Mouse (Mus musculus) retina, postnatal 7 days (tissue): ENCODE results near the gene Tnc.

ENCODE experiments used
- DNase-seq: peaks from one replicate; pipeline ENCODE4 v3.0.0-alpha.2; 2012; ENCODE audit warnings: low read depth, low spot score

Gene Tnc

DNA sequence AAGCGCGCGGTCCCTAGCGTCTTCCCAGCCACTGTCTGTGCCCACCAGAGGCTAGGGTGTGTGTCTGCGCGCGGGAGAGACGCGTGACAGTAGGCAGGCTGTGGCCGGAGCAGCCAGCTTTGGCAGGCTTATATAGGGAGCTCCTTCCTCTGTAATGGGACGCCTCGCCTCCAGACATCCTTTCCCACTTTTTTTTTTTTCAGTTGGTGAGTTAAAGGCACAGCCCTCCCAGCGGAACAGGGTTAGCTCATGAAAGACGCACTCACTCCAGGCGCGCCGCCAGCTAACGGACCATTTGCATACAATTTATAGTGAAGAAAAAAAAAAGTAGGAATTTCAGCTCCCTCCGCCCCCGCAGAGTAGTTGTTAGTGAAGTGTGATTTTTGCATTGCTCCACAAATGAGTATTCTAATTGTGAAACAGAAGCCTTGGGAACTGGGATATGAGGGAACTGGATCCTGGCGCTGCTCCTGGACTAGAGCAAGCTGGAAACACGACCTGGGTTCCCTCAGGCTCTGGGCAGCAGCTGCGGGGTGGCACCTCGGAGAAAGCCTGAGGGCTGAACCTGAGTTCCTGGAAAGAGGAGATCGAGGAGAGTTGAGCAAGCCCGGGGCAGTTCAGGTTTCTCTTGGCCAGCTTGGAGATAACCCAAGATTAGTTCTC is at the start of gene Tnc:
Gene Tnc (minus strand): TSS at position 185 of the 663 bp plus-strand sequence.
- DNase-seq: no peak

- no peak for DNase-seq
Measured at GRCm38 (mm10) chr4:64094221-64094620, 47.4 kb upstream of the Tnc start.

- no peak for DNase-seq
Measured at GRCm38 (mm10) chr4:64092857-64093256, 46.0 kb upstream of the Tnc start.

DNA sequence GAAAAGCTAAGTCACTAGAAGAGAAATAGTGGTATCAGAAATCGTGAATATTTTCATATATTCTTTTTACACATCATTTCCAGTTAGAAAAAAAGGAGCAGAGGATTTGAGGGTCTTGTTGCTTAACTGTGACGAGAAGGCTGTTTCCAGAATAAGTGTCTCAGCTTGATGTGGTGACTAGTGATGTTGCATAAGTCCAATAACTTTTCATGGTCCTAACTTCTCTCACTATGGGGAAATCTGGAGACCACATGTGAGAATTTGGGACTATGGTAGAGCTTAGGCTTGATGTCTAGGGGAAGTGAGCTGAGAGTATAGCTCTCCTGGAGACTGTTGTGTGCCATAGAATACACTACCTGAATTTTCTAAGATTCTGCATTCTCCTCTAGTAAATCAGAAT is 42.6 kb upstream of the Tnc start:
- no peak for DNase-seq

GRCm38 (mm10) chr4:64087675-64088074 is 40.9 kb upstream of the Tnc start:
- no peak for DNase-seq

- no peak for DNase-seq
Measured at GRCm38 (mm10) chr4:64085993-64086567, 39.3 kb upstream of the Tnc start.

DNA sequence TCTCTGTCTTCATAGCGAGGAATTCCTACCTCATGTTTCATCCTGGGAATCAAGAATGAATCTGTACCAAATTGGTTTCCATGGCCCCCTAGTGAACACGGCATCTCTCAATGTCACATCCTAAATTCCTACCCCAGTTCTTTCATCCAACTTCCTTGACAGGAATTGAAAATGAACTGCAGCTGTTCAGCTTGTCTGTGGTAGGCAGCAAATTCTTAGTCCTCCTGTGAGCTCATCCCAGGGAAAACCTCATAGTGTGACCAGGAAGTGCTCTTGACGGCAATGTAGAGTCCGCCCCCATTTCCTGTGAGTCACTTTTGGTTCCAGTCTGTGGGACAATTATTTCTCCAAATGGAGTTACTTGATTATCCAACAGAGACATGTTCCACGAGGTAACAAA is 37.0 kb upstream of the Tnc start:
- no peak for DNase-seq

GRCm38 (mm10) chr4:64078029-64078619 is 31.3 kb upstream of the Tnc start:
- DNase-seq: no peak

DNA sequence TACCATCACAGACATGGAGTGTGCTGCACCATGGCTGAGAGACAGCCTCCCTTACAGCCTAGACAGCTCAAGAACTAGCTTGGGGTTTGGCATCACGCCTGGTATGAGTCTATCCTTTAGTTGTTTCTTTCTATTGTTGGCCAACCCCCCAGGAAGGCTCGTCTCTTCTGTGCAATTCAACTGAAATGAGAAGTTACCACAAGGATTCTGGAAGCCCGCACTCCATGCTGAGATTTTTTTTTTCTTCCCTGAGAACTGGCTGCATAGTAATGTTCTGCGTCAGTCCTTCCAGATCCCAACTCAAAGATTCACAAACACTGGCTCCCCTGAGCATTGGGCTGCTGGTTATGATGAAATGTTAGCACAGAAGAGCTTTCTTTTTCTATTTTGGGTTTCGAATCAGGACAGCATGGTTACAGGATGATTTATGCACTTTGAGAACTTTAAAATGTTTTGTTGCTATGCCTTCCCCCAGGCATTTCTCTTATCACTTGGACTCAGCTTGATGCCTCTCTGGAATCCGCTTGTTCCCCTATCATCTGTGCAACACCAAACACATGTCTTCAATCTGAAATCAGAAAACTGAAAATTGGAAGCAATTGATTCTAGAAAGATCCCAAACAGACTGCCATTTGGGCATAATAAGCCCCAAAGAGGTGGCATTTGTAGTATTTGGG is 29.7 kb upstream of the Tnc start:
- DNase-seq: no peak

DNA sequence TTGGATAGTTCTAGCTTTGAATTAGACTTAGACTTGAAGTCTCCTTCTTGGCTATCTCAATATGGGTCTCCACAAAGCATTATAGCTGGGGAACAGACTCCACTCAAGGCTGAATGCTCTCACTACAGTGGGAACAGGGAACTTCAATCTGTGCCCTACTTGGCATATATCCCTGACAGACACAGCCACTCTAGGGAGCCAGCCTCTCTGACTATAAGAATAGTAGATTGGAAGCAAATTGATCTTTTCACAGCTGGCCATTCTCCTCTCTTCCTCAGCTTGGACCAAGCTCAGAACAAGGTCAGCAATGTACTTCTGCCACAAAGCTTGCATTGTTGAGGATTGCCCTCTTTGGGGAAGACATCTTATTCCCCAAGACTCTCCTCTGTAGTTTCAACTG is 27.9 kb upstream of the Tnc start:
- DNase-seq: no peak

- DNase-seq: no peak
Measured at GRCm38 (mm10) chr4:64067394-64067793, 20.6 kb upstream of the Tnc start.

- no peak for DNase-seq
Measured at GRCm38 (mm10) chr4:64065266-64065665, 18.5 kb upstream of the Tnc start.

DNA sequence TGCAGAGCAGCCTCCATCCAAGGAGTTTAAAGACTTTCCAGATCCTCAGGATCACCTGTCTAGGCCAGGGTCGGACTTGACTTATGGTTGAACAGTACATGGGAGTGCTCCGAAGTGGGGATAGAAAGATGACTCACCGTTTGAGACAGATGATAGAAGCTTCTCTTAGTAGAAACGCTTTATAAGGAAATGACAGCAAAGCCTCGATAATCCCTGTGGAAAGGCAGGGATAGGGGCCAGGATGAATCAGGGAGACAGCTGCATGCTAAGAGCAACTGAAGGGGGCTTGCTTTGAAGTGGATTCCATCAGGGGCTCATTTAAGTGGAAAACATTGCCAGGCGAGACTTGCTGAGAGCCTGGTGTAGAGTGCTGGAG is 12.0 kb upstream of the Tnc start:
- no peak for DNase-seq

DNA sequence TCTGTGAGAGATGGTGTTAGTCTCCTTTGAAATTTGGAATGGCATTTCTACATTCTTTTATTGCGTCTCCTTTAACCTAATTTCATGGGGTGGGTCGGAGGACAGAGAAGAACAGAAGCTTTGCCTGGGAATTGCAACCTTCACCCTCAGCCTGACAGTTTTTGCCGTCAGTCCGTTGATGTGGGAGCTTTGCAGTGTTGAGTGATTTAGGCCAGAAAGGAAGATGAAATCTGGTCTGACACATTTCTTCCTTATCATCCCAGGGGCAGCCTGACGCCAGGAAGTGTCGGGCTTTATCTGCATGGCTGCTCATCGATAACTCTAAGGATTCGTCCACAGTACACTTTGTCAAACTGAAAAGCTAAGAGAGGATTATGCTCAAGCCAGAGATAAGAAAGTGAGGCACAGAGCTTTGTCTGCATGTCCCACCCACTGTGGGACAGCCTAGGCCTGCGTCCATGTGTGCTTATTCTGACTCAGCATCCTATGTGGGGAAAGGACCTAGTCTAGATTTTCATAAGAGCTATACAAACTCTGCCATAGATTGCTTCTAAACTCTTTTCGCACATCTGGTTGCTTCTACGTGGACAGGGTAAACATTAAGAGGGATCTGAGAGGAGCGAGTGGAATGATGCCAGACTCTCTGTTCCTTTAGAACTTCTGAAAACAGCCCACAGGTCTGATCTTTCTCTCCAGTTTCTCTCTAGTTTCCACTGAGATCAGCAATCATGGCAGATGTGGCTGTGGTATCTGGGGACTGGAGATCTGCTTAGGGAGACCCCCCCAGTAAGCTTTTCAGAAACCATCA is 11.4 kb upstream of the Tnc start:
- no peak for DNase-seq

- no peak for DNase-seq
Measured at GRCm38 (mm10) chr4:64048177-64048576, 1.4 kb upstream of the Tnc start.

GRCm38 (mm10) chr4:64043893-64044292 is 2.9 kb downstream of the Tnc start:
- DNase-seq: no peak

DNA sequence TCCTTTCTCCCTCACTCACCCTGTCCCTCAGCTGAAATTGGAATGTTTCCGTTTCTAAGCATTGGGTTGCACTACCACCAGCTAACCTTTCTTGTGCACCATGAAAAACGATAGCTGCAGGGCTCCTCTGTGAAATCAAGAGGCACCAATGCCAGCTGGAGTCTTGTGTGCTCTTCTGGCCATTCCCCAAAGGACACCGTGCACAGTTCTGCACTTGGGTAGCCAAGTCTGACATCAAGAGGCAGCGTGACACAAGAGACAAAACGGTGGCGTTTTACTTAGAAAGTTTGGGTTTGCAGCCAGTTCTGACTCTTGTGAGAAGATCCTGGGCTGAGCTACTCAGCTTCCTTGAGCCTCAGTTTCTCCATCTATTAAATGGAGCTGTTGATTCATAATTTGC is 3.4 kb downstream of the Tnc start:
- no peak for DNase-seq

GRCm38 (mm10) chr4:64039091-64039490 is 7.7 kb downstream of the Tnc start:
- no peak for DNase-seq

DNA sequence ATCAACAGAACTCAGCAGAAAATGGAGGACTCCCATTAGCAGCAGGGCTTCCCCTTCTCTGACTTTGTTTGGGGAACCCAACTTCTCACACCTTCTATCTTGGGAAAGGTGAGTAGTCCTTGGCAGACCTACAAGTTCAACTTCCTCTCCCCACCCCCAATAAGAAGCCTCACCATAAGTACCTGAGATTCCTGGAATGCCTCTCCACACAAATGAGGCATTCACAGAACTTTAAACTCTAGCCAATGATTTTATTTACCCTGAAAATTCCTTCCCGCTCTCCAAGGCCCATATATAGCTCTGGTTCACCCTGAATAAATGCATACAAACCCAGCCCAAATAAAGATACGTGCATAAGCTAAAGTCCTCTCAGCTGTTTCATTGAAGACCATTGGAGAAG is 9.3 kb downstream of the Tnc start:
- no peak for DNase-seq

DNA sequence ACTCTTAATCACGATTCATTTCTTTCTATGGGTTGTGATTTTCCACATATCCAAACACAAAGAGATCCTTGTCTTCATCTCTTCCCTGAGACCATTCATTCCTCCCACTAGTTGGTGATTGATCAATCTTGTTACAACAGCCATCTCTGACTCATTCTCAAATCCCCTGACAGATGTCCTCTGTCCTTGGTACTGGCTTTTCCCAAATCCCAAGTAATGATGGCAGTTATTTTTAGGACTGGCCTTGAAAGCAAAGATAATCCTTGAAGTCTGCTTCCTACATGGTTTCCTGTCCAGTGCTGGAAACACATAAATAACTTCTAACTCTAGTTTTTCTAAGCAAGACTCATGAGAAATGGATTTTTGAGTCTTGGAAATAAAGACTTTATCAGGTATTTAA is 12.1 kb downstream of the Tnc start:
- DNase-seq: no peak

DNA sequence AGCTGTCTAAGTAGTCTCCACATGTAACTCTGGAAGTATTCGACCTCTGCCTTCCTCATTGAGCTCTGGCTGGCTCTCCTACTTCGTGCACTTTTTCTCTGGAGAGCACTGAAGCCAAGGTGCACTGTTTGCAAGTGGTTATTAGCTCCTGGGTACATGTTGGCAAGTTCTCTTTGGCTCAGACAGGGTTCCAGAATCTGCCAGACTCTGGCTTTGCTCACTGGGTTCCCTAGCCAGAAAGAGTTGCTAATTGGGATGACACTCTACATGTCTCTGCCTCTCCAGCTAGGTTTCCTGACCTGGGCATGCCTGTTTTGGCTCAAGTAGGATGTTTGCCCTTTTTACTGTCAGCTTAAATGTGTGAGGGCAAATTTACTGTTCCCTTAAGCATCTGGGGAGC is 13.6 kb downstream of the Tnc start:
- no peak for DNase-seq

GRCm38 (mm10) chr4:64029486-64029885 is 17.3 kb downstream of the Tnc start:
- DNase-seq: no peak
